Mouse (Mus musculus): ENCODE data around the gene Gpx4.

Gpx4 gene

GRCm38 (mm10) chr10:80072623-80073489 is 25.9 kb downstream of the Gpx4 start:
- DNase-seq (ENCODE audit: low spot score), result peak; percentile 55

GRCm38 (mm10) chr10:80074813-80075601 is 28.0 kb downstream of the Gpx4 start:
- peak; percentile 90 for DNase-seq (ENCODE audit: low spot score)

GRCm38 (mm10) chr10:80075924-80076323 is 29.0 kb downstream of the Gpx4 start:
- DNase-seq (ENCODE audit: low spot score), result no peak

- no peak for DNase-seq (ENCODE audit: low spot score)
Measured at GRCm38 (mm10) chr10:80076386-80076785, 29.4 kb downstream of the Gpx4 start.

- no peak for DNase-seq (ENCODE audit: low spot score)
Measured at GRCm38 (mm10) chr10:80077312-80077711, 30.3 kb downstream of the Gpx4 start.

GRCm38 (mm10) chr10:80078366-80078765 is 31.4 kb downstream of the Gpx4 start:
- no peak for DNase-seq (ENCODE audit: low spot score)

GRCm38 (mm10) chr10:80080396-80081070 is 33.6 kb downstream of the Gpx4 start:
- DNase-seq (ENCODE audit: low spot score), result no peak

GRCm38 (mm10) chr10:80081075-80081474 is 34.1 kb downstream of the Gpx4 start:
- DNase-seq (ENCODE audit: low spot score), result no peak

GRCm38 (mm10) chr10:80084817-80085487 is 38.0 kb downstream of the Gpx4 start:
- DNase-seq (ENCODE audit: low spot score), result peak; percentile 94

GRCm38 (mm10) chr10:80086847-80087246 is 39.9 kb downstream of the Gpx4 start:
- peak; percentile 90 for DNase-seq (ENCODE audit: low spot score)

- no peak for DNase-seq (ENCODE audit: low spot score)
Measured at GRCm38 (mm10) chr10:80087483-80087882, 40.5 kb downstream of the Gpx4 start.

- DNase-seq (ENCODE audit: low spot score), result no peak
Measured at GRCm38 (mm10) chr10:80089146-80089545, 42.2 kb downstream of the Gpx4 start.

GRCm38 (mm10) chr10:80091527-80091926 is 44.6 kb downstream of the Gpx4 start:
- DNase-seq (ENCODE audit: low spot score), result no peak

- DNase-seq (ENCODE audit: low spot score), result no peak
Measured at GRCm38 (mm10) chr10:80092690-80093089, 45.7 kb downstream of the Gpx4 start.

- no peak for DNase-seq (ENCODE audit: low spot score)
Measured at GRCm38 (mm10) chr10:80094085-80094484, 47.1 kb downstream of the Gpx4 start.

- DNase-seq (ENCODE audit: low spot score), result no peak
Measured at GRCm38 (mm10) chr10:80094684-80095083, 47.7 kb downstream of the Gpx4 start.

GRCm38 (mm10) chr10:80095547-80095946 is 48.6 kb downstream of the Gpx4 start:
- DNase-seq (ENCODE audit: low spot score), result peak; percentile 76

- no peak for DNase-seq (ENCODE audit: low spot score)
Measured at GRCm38 (mm10) chr10:80097275-80097674, 50.3 kb downstream of the Gpx4 start.

- DNase-seq (ENCODE audit: low spot score), result no peak
Measured at GRCm38 (mm10) chr10:80098630-80099029, 51.7 kb downstream of the Gpx4 start.

GRCm38 (mm10) chr10:80100982-80101381 is 54.0 kb downstream of the Gpx4 start:
- peak; percentile 71 for DNase-seq (ENCODE audit: low spot score)

GRCm38 (mm10) chr10:80102216-80102915 is 55.4 kb downstream of the Gpx4 start:
- peak; percentile 91 for DNase-seq (ENCODE audit: low spot score)
